Mouse (Mus musculus) olfactory bulb, adult 2 months (tissue): Measurements from ENCODE around the gene Trafd1.

ENCODE experiments used
- CTCF ChIP-seq: fragments of 200-500 bp; IDR thresholded peaks from 2 replicates; pipeline ENCODE4 v1.5.1; 2012; ENCODE audit warnings: low read depth, mild to moderate bottlenecking, low read length, moderate library complexity; ENCODE audit not compliant: insufficient read depth
- POLR2A ChIP-seq: fragments of 200-500 bp; IDR thresholded peaks from 2 replicates; pipeline ENCODE4 v1.6.1; 2012; ENCODE audit warnings: mild to moderate bottlenecking, low read depth, low read length, moderate library complexity; ENCODE audit not compliant: insufficient read depth

DNA sequence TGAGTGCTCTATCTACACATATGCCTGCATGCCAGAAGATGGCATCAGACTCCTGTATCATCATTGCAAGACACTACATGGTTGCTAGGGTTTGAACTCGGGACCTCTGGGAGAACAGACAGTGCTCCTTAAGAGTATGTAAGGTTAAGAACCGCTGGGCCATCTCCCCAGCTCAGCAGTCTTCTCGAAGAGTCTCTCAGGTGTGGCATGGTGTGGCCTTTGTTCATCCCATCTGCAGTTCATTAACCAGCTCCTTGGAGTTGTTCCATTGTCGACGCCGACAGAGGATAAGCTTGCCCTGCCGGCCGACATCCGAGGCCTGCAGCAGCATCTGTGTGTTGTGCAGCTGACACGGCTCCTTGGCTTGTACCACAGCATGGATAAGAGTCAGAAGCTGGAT lies 37.9 kb upstream of the Trafd1 start:
- TF ChIP-seq CTCF (no peak), POLR2A (no peak)
